Comparison of ENCODE assay signal across 8 mouse cellular contexts in the genomic region with DNA sequence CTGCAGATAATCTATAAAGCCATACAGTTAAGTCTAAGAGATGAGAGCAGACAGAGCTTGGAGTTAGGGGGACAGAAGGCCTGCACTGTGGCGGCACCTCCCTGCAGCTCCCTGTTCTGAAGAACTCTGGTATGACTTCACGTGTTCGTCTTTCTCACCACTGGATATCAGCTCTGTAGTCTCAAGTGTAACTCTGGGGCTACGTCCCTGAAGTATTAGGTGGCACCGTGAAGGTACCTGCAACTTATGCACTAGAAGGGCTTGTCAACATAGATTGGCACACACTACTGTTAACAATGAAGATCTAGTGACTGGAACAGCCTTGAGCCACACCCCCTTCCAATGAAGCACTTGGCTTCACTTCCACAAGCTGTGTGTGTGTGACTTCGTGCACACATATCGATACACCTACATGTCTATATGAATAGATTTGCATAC. TPM values are rescaled to one million over a fixed set of nuclear protein-coding genes. Genes with fewer than 3 reads are reported as not detected.
DNase-seq lines count a peak whose midpoint lies in the region; ATAC-seq lines count a peak whose summit lies in the region.

No protein-coding gene starts in this region.

- peak overlapping the region; percentile 52 for H3K4me2 ChIP-seq in heart, embryonic 15.5 days
- H3K4me2 ChIP-seq in embryonic facial prominence, embryonic 12.5 days (replicated peaks) = peak overlapping the region; percentile 32
- H3K4me2 ChIP-seq in hindbrain, embryonic 14.5 days (replicated peaks) = peak overlapping the region; percentile 49
- H3K4me2 ChIP-seq in midbrain, embryonic 13.5 days (replicated peaks) = peak overlapping the region; percentile 49

- no peak overlapping the region; the same call in 1 of the 2 replicates for H3K9ac ChIP-seq in heart, embryonic 15.5 days
- H3K9ac ChIP-seq in embryonic facial prominence, embryonic 12.5 days = no peak overlapping the region
- peak overlapping the region; percentile 57 for H3K9ac ChIP-seq in hindbrain, embryonic 14.5 days
- H3K9ac ChIP-seq in midbrain, embryonic 13.5 days (replicated peaks) = peak overlapping the region; percentile 51; the same call in 1 of the 2 replicates

- no peak for DNase-seq in heart, adult 18-20 months
- DNase-seq in hindbrain, embryonic 14.5 days (ENCODE audit: low spot score) = no peak
- DNase-seq in ovary, adult 18-20 months (ENCODE audit: low spot score) = no peak
- no peak for DNase-seq in urinary bladder, postnatal 36 days (ENCODE audit: low spot score in 2 of 2)
- no peak for DNase-seq in ovary, postnatal 10 days (ENCODE audit: low spot score)

- ATAC-seq in heart, embryonic 15.5 days (replicated peaks; ENCODE audit: insufficient number of reproducible peaks, insufficient read depth, low FRiP score, low read depth) = no peak
- 0 out of 2 replicates have a peak, but pooled peaks have one; percentile 28 for ATAC-seq in embryonic facial prominence, embryonic 12.5 days (ENCODE audit: insufficient number of reproducible peaks, insufficient read depth, low FRiP score, low TSS enrichment)
- peak; percentile 81 for ATAC-seq in hindbrain, embryonic 14.5 days (ENCODE audit: low FRiP score)
- peak; percentile 84 for ATAC-seq in midbrain, embryonic 13.5 days

- 0 out of 2 replicates have a peak overlapping the region, but pooled peaks have one; percentile 11 for H3K4me3 ChIP-seq in heart, embryonic 15.5 days
- H3K4me3 ChIP-seq in embryonic facial prominence, embryonic 12.5 days = no peak overlapping the region
- H3K4me3 ChIP-seq in hindbrain, embryonic 14.5 days (replicated peaks; ENCODE audit: low read length) = peak overlapping the region; percentile 19
- peak overlapping the region; percentile 28 for H3K4me3 ChIP-seq in midbrain, embryonic 13.5 days (replicated peaks)

- H3K36me3 ChIP-seq in heart, embryonic 15.5 days = no peaks in the 10 kb centered on the region
- no peaks in the 10 kb centered on the region for H3K36me3 ChIP-seq in embryonic facial prominence, embryonic 12.5 days
- no peaks in the 10 kb centered on the region for H3K36me3 ChIP-seq in hindbrain, embryonic 14.5 days (replicated peaks; ENCODE audit: control insufficient read depth, insufficient read depth)
- no peaks in the 10 kb centered on the region for H3K36me3 ChIP-seq in midbrain, embryonic 13.5 days

- H3K9me3 ChIP-seq in heart, embryonic 15.5 days (replicated peaks) = no peaks in the 10 kb centered on the region
- no peaks in the 10 kb centered on the region for H3K9me3 ChIP-seq in embryonic facial prominence, embryonic 12.5 days
- no peaks in the 10 kb centered on the region for H3K9me3 ChIP-seq in hindbrain, embryonic 14.5 days (ENCODE audit: control insufficient read depth, low read length)
- no peaks in the 10 kb centered on the region for H3K9me3 ChIP-seq in midbrain, embryonic 13.5 days

- H3K4me1 ChIP-seq in heart, embryonic 15.5 days (replicated peaks) = 0 out of 2 replicates have a peak, but pooled peaks cover 3% of the 10 kb centered on the region
- no peaks in the 10 kb centered on the region for H3K4me1 ChIP-seq in embryonic facial prominence, embryonic 12.5 days
- H3K4me1 ChIP-seq in hindbrain, embryonic 14.5 days (replicated peaks; ENCODE audit: control insufficient read depth, insufficient read depth, low read length) = no peaks in the 10 kb centered on the region; the same call in 1 of the 2 replicates
- peaks cover 6% of the 10 kb centered on the region for H3K4me1 ChIP-seq in midbrain, embryonic 13.5 days (replicated peaks)

- 58% methylated on average over 7 of the region's 7 CpGs for WGBS in heart, embryonic 15.5 days
- 55% methylated on average over 7 of the region's 7 CpGs for WGBS in embryonic facial prominence, embryonic 12.5 days
- WGBS in hindbrain, embryonic 14.5 days = 55% methylated on average over 7 of the region's 7 CpGs
- 63% methylated on average over 7 of the region's 7 CpGs for WGBS in midbrain, embryonic 13.5 days

- no peaks in the 10 kb centered on the region for H3K27me3 ChIP-seq in heart, embryonic 15.5 days
- H3K27me3 ChIP-seq in embryonic facial prominence, embryonic 12.5 days = no peaks in the 10 kb centered on the region
- no peaks in the 10 kb centered on the region for H3K27me3 ChIP-seq in hindbrain, embryonic 14.5 days (ENCODE audit: control insufficient read depth, insufficient read depth, low read length)
- H3K27me3 ChIP-seq in midbrain, embryonic 13.5 days = no peaks in the 10 kb centered on the region

- H3K27ac ChIP-seq in heart, embryonic 15.5 days = no peak overlapping the region
- H3K27ac ChIP-seq in embryonic facial prominence, embryonic 12.5 days = no peak overlapping the region
- no peak overlapping the region for H3K27ac ChIP-seq in hindbrain, embryonic 14.5 days
- H3K27ac ChIP-seq in midbrain, embryonic 13.5 days = no peak overlapping the region

RNA-seq across cellular contexts. Expression of gene Arhgap15, which starts 25.5 kb away (rescaled TPM):
- 1.4 and 3.4 TPM in 2 replicates for polyA plus RNA-seq in heart, embryonic 15.5 days (2015; fragmentation: Nextera tagmentation; extraction: Ambion mirVana)
- total RNA-seq in heart, adult 18-20 months (2021) = 1 to 10 TPM in 1 of 2 experiments, under 1 TPM in 1; 0.62 to 2.1 TPM
- polyA plus RNA-seq in embryonic facial prominence, embryonic 12.5 days (2016; fragmentation: Nextera tagmentation; extraction: Ambion mirVana) = 0.60 and 0.75 TPM in 2 replicates
- 3.0 and 3.1 TPM in 2 replicates for polyA plus RNA-seq in hindbrain, embryonic 14.5 days (2014; fragmentation: Nextera tagmentation; extraction: Ambion mirVana)
- 0.57 and 0.59 TPM in 2 replicates for polyA plus RNA-seq in midbrain, embryonic 13.5 days (2015; fragmentation: Nextera tagmentation; extraction: Ambion mirVana)

Comparison
In these comparisons a context has a peak if more than half of its experiments do, and no peak if none do; other contexts are left out.
1. H3K9ac ChIP-seq: peak in hindbrain, embryonic 14.5 days (single experiment) and midbrain, embryonic 13.5 days (single experiment); none in heart, embryonic 15.5 days (single experiment) and embryonic facial prominence, embryonic 12.5 days (single experiment).
2. Peak in every context shown above with its lines, with median percentiles within 50 percentile points of each other: H3K4me2 ChIP-seq.